Mouse (Mus musculus) heart, postnatal 14 days (tissue): Measurements from ENCODE around the gene Gjc3. TPM values are rescaled to one million over a fixed set of nuclear protein-coding genes. Genes with fewer than 3 reads are reported as not detected.

Experiments used
- DNase-seq, 2 experiments: peaks; one replicate each; pipeline ENCODE4 v3.0.0; 2021 to 2022
- intact Hi-C: fragments of 180-260 bp; cut with DNase I; formaldehyde crosslinking; loops from one replicate; pipeline ENCODE4 v1.15.1; 2025
- total RNA-seq, 2 experiments: library from RNA; stranded (reverse); gene quantifications; 2 replicates each; pipeline ENCODE4 v1.2.3; 2021

The Gjc3 gene
- total RNA-seq, 2 experiments from 2014 or later = 0.26 to 0.27 TPM

GRCm38 (mm10) chr5:137915550-137915949 lies 47.3 kb downstream of the Gjc3 start:
- intact Hi-C loops = no loop called here
- no peak for DNase-seq

- no peak for DNase-seq
- intact Hi-C loops = no loop called here
These were observed 48.4 kb downstream of the Gjc3 start for GRCm38 (mm10) chr5:137914508-137914907.

GRCm38 (mm10) chr5:137909564-137910262 lies 53.2 kb downstream of the Gjc3 start:
- intact Hi-C loops = no loop called here
- no peak for DNase-seq

Other genes with a start within 250 kb of the Gjc3 start
- gene Nyap1, start 221.5 kb downstream of the Gjc3 start, total RNA-seq = 1 to 10 TPM; 1.4 to 1.8 TPM
- 100 to 1,000 TPM; 287 to 312 TPM for gene Tsc22d4, start 217.4 kb downstream of the Gjc3 start, total RNA-seq
- gene Ppp1r35, start 184.2 kb downstream of the Gjc3 start, total RNA-seq = 10 to 100 TPM; 13.9 to 14.0 TPM
- gene Mepce, start 175.4 kb downstream of the Gjc3 start, total RNA-seq = 10 to 100 TPM; 32.7 to 33.0 TPM
- gene Zcwpw1, start 175.3 kb downstream of the Gjc3 start, total RNA-seq = 1 to 10 TPM; 1.1 to 1.3 TPM
- 1 to 10 TPM; 1.3 to 2.4 TPM for gene Pilra, start 126.8 kb downstream of the Gjc3 start, total RNA-seq
- gene Pilrb1, start 105.0 kb downstream of the Gjc3 start, total RNA-seq = 1 to 10 TPM in 1 of 2 experiments, under 1 TPM in 1; 0.44 to 1.5 TPM
- gene Pilrb2, start 91.3 kb downstream of the Gjc3 start, total RNA-seq = under 1 TPM; 0.45 to 1.00 TPM
- under 1 TPM; 0.22 to 0.27 TPM for gene Cyp3a13, start 41.5 kb downstream of the Gjc3 start, total RNA-seq
- not detected for gene Azgp1, start 18.4 kb upstream of the Gjc3 start, total RNA-seq
- gene Smok3a, start 58.2 kb upstream of the Gjc3 start, total RNA-seq = not detected
- gene Smok3b, start 58.3 kb upstream of the Gjc3 start, total RNA-seq = not detected
- gene Smok3c, start 90.1 kb upstream of the Gjc3 start, total RNA-seq = not detected
- 10 to 100 TPM; 17.8 to 18.0 TPM for gene Zkscan1, start 122.0 kb upstream of the Gjc3 start, total RNA-seq
- 10 to 100 TPM; 13.7 to 14.2 TPM for gene Zscan21, start 153.8 kb upstream of the Gjc3 start, total RNA-seq
- 10 to 100 TPM in 1 of 2 experiments, 1 to 10 TPM in 1; 8.0 to 10.9 TPM for gene Zfp113, start 192.6 kb upstream of the Gjc3 start, total RNA-seq
- gene Cops6, start 198.0 kb upstream of the Gjc3 start, total RNA-seq = 100 to 1,000 TPM; 124 TPM
- gene Ap4m1, start 208.9 kb upstream of the Gjc3 start, total RNA-seq = 10 to 100 TPM in 1 of 2 experiments, 1 to 10 TPM in 1; 9.2 to 10.9 TPM
- gene Mcm7, start 209.3 kb upstream of the Gjc3 start, total RNA-seq = 10 to 100 TPM; 13.0 to 19.2 TPM
- gene Taf6, start 224.4 kb upstream of the Gjc3 start, total RNA-seq = 10 to 100 TPM; 25.3 to 28.4 TPM
- gene Cnpy4, start 224.4 kb upstream of the Gjc3 start, total RNA-seq = 1 to 10 TPM; 6.8 to 7.1 TPM
- gene Mblac1, start 231.2 kb upstream of the Gjc3 start, total RNA-seq = 1 to 10 TPM; 2.7 to 3.2 TPM